Mouse (Mus musculus): ENCODE measurements at regions not wholly inside any gene's neighbourhood (a gene's known extent, or its start where the extent isn't known, plus 50 kb on each side); places are given as distances from the start of the nearest gene placed in this dataset.

- TF ChIP-seq EP300 (IDR thresholded peaks at IDR 0.05; ENCODE audit: insufficient read depth, low read depth, low read length) (no peak), CTCF (IDR thresholded peaks at IDR 0.05) (no peak), POLR2A (IDR thresholded peaks at IDR 0.05; ENCODE audit: insufficient read depth, low read depth, low read length) (no peak)
Measured at GRCm38 (mm10) chr8:89314907-89315306, 270.9 kb upstream of the Sall1 start.
